Mouse (Mus musculus) urinary bladder, adult 2 months (tissue): Measurements from ENCODE around the gene Creb5. TPM values are rescaled to one million over a fixed set of nuclear protein-coding genes. Genes with fewer than 3 reads are reported as not detected.

Experiments used
- polyA plus RNA-seq: library from polyadenylated mRNA; depleted of rRNA; stranded (reverse); fragments of >200 nt; gene quantifications from 2 replicates; pipeline ENCODE4 v1.2.3, GENCODE M21; 2012; rRNA removed

The Creb5 gene
- polyA plus RNA-seq, 1 experiment = 1.9 TPM

Other genes starting within 250 kb of the Creb5 start
- 7.3 and 8.1 TPM in 2 replicates for gene Jazf1, start 218.6 kb upstream of the Creb5 start, polyA plus RNA-seq